Mouse (Mus musculus) heart, embryonic 11.5 days (tissue): ENCODE data around the gene Slc9b1. TPM values are rescaled to one million over a fixed set of nuclear protein-coding genes. Genes with fewer than 3 reads are reported as not detected.

Experiments used
- ATAC-seq: fragments of 200-750 bp; cut with Nextera tagmentation; replicated peaks from 2 replicates; pipeline ENCODE4 v1.8.0; 2017; ENCODE audit warnings: moderate library complexity; ENCODE audit not compliant: insufficient number of reproducible peaks, low FRiP score, low TSS enrichment
- H3K27ac ChIP-seq: fragments of 300-500 bp; sonication (generic); 2 replicates; pipeline ENCODE4 v1.5.1; 2014; ENCODE audit warnings: mild to moderate bottlenecking, low read depth, low read length
- H3K27me3 ChIP-seq: fragments of 300-500 bp; sonication (generic); 2 replicates; pipeline ENCODE4 v1.6.1; 2014; ENCODE audit warnings: mild to moderate bottlenecking, low read length, mixed read lengths; ENCODE audit not compliant: control insufficient read depth, insufficient read depth
- H3K36me3 ChIP-seq: fragments of 300-500 bp; sonication (generic); 2 replicates; pipeline ENCODE4 v1.6.1; 2014; ENCODE audit warnings: mild to moderate bottlenecking, low read length, moderate library complexity, mixed read lengths; ENCODE audit not compliant: control insufficient read depth, insufficient read depth
- H3K4me1 ChIP-seq: fragments of 300-500 bp; sonication (generic); 2 replicates; pipeline ENCODE4 v1.6.1; 2014; ENCODE audit warnings: low read length; ENCODE audit not compliant: control insufficient read depth, insufficient read depth
- H3K4me2 ChIP-seq: fragments of 300-500 bp; sonication (generic); 2 replicates; pipeline ENCODE4 v1.6.1; 2014; ENCODE audit warnings: mild to moderate bottlenecking, moderate library complexity
- H3K4me3 ChIP-seq: fragments of 300-500 bp; sonication (generic); 2 replicates; pipeline ENCODE4 v1.5.1; 2014; ENCODE audit warnings: low read depth, low read length
- H3K9ac ChIP-seq: fragments of 300-500 bp; sonication (generic); 2 replicates; pipeline ENCODE4 v1.6.1; 2014; ENCODE audit warnings: mild to moderate bottlenecking, low read depth, low read length, moderate library complexity
- H3K9me3 ChIP-seq: fragments of 300-500 bp; sonication (generic); replicated peaks from 2 replicates; pipeline ENCODE4 v1.6.1; 2016; ENCODE audit warnings: low read length; ENCODE audit not compliant: control insufficient read depth
- WGBS: fragments of 180-500 bp; shearing (Covaris S2); extraction: QIAGEN DNeasy Blood & Tissue Kit; methylation state at CpG from one replicate; pipeline ENCODE4 v1.1.7; 2014; ENCODE audit not compliant: insufficient replicate concordance; 5-methylcytosine and 5-hydroxymethylcytosine counted together
- polyA plus RNA-seq: library from polyadenylated mRNA; unstranded; fragments of >200 nt; fragmentation: Nextera tagmentation; extraction: Ambion mirVana; gene quantifications from 2 replicates; pipeline ENCODE4 v1.2.1, GENCODE M21; 2014

Slc9b1 gene
- polyA plus RNA-seq, 1 experiment from 2014 or later: 0.17 TPM

GRCm38 (mm10) chr3:135397112-135397511 lies 49.3 kb downstream of the Slc9b1 start:
- no peaks in the 10 kb centered on the region for H3K36me3 ChIP-seq
- no peaks in the 10 kb centered on the region for H3K9me3 ChIP-seq
- no peak for ATAC-seq
- H3K4me1 ChIP-seq: no peaks in the 10 kb centered on the region
- no peak overlapping the region for H3K9ac ChIP-seq
- H3K27me3 ChIP-seq: no peaks in the 10 kb centered on the region
- H3K4me3 ChIP-seq: no peak overlapping the region
- no peak overlapping the region for H3K4me2 ChIP-seq
- H3K27ac ChIP-seq: no peak overlapping the region

- no peak overlapping the region for H3K27ac ChIP-seq
- H3K4me2 ChIP-seq: peak overlapping the region; percentile 30; the same call in 1 of the 2 replicates
- 4% methylated on average over 10 of the region's 10 CpGs for WGBS
- no peaks in the 10 kb centered on the region for H3K9me3 ChIP-seq
- H3K9ac ChIP-seq: no peak overlapping the region
- H3K36me3 ChIP-seq: 0 out of 2 replicates have a peak, but pooled peaks cover 4% of the 10 kb centered on the region
- 0 out of 2 replicates have a peak overlapping the region, but pooled peaks have one; percentile 8 for H3K4me3 ChIP-seq
- no peaks in the 10 kb centered on the region for H3K27me3 ChIP-seq
- ATAC-seq: peak; percentile 62; the same call in 1 of the 2 replicates
- H3K4me1 ChIP-seq: peaks cover 9% of the 10 kb centered on the region; the same call in 1 of the 2 replicates
These were observed 54.4 kb downstream of the Slc9b1 start for GRCm38 (mm10) chr3:135402201-135402658.

GRCm38 (mm10) chr3:135403211-135403610 lies 55.4 kb downstream of the Slc9b1 start:
- Histone ChIP-seq H3K27ac (no peak overlapping the region), H3K36me3 (0 out of 2 replicates have a peak, but pooled peaks cover 4% of the 10 kb centered on the region), H3K27me3 (no peaks in the 10 kb centered on the region), H3K9ac (no peak overlapping the region), H3K4me1 (peaks cover 11% of the 10 kb centered on the region; the same call in 1 of the 2 replicates), H3K4me3 (no peak overlapping the region), H3K4me2 (no peak overlapping the region), H3K9me3 (no peaks in the 10 kb centered on the region)
- 89% methylated on average over 9 of the region's 9 CpGs for WGBS
- no peak for ATAC-seq

- no peak overlapping the region for H3K27ac ChIP-seq
- ATAC-seq: no peak
- H3K4me2 ChIP-seq: no peak overlapping the region
- H3K4me1 ChIP-seq: peaks cover 11% of the 10 kb centered on the region; the same call in 1 of the 2 replicates
- no peak overlapping the region for H3K4me3 ChIP-seq
- H3K27me3 ChIP-seq: no peaks in the 10 kb centered on the region
- H3K36me3 ChIP-seq: peaks cover 5% of the 10 kb centered on the region; the same call in 1 of the 2 replicates
- H3K9me3 ChIP-seq: no peaks in the 10 kb centered on the region
- WGBS: 65% methylated on average over 5 of the region's 5 CpGs
- H3K9ac ChIP-seq: no peak overlapping the region
These were observed 56.0 kb downstream of the Slc9b1 start for GRCm38 (mm10) chr3:135403856-135404255.

- no peak overlapping the region for H3K4me2 ChIP-seq
- no peak for ATAC-seq
- peaks cover 9% of the 10 kb centered on the region for H3K36me3 ChIP-seq
- no peak overlapping the region for H3K4me3 ChIP-seq
- 0 out of 2 replicates have a peak, but pooled peaks cover 2% of the 10 kb centered on the region for H3K9me3 ChIP-seq
- no peak overlapping the region for H3K9ac ChIP-seq
- peaks cover 11% of the 10 kb centered on the region; the same call in 1 of the 2 replicates for H3K4me1 ChIP-seq
- no peak overlapping the region for H3K27ac ChIP-seq
- 80% methylated on average over 4 of the region's 4 CpGs for WGBS
- no peaks in the 10 kb centered on the region for H3K27me3 ChIP-seq
These were observed 56.8 kb downstream of the Slc9b1 start for GRCm38 (mm10) chr3:135404599-135404998.

- ATAC-seq: no peak
- 0 out of 2 replicates have a peak, but pooled peaks cover 2% of the 10 kb centered on the region for H3K9me3 ChIP-seq
- H3K36me3 ChIP-seq: peaks cover 12% of the 10 kb centered on the region
- no peaks in the 10 kb centered on the region for H3K27me3 ChIP-seq
- peaks cover 18% of the 10 kb centered on the region for H3K4me1 ChIP-seq
- H3K4me2 ChIP-seq: no peak overlapping the region
- no peak overlapping the region for H3K27ac ChIP-seq
- WGBS: 67% methylated on average over 9 of the region's 9 CpGs
- no peak overlapping the region for H3K9ac ChIP-seq
- no peak overlapping the region for H3K4me3 ChIP-seq
These were observed 59.5 kb downstream of the Slc9b1 start for GRCm38 (mm10) chr3:135407351-135407750.

- Histone ChIP-seq H3K4me3 (no peak overlapping the region), H3K9me3 (0 out of 2 replicates have a peak, but pooled peaks cover 2% of the 10 kb centered on the region), H3K4me1 (peaks cover 24% of the 10 kb centered on the region), H3K27me3 (no peaks in the 10 kb centered on the region), H3K9ac (no peak overlapping the region), H3K36me3 (peaks cover 12% of the 10 kb centered on the region), H3K27ac (no peak overlapping the region), H3K4me2 (no peak overlapping the region)
- ATAC-seq: no peak
- WGBS: 95% methylated on average over 5 of the region's 5 CpGs
These were observed 61.4 kb downstream of the Slc9b1 start for GRCm38 (mm10) chr3:135409219-135409618.

GRCm38 (mm10) chr3:135411056-135411455 lies 63.2 kb downstream of the Slc9b1 start:
- H3K27ac ChIP-seq: no peak overlapping the region
- no peak overlapping the region for H3K4me2 ChIP-seq
- H3K27me3 ChIP-seq: no peaks in the 10 kb centered on the region
- ATAC-seq: peak; percentile 46; the same call in 1 of the 2 replicates
- H3K4me3 ChIP-seq: no peak overlapping the region
- WGBS: 69% methylated on average over 12 of the region's 12 CpGs
- H3K4me1 ChIP-seq: peaks cover 25% of the 10 kb centered on the region
- peaks cover 10% of the 10 kb centered on the region for H3K36me3 ChIP-seq
- no peak overlapping the region for H3K9ac ChIP-seq
- 0 out of 2 replicates have a peak, but pooled peaks cover 2% of the 10 kb centered on the region for H3K9me3 ChIP-seq

GRCm38 (mm10) chr3:135411824-135412223 lies 64.0 kb downstream of the Slc9b1 start:
- whole genome bisulfite sequencing: 23% methylated on average over 9 of the region's 9 CpGs
- Histone ChIP-seq H3K27me3 (no peaks in the 10 kb centered on the region), H3K9me3 (0 out of 2 replicates have a peak, but pooled peaks cover 2% of the 10 kb centered on the region), H3K4me3 (no peak overlapping the region), H3K9ac (no peak overlapping the region), H3K4me2 (peak overlapping the region; percentile 57), H3K27ac (0 out of 2 replicates have a peak overlapping the region, but pooled peaks have one; percentile 25), H3K4me1 (peaks cover 25% of the 10 kb centered on the region), H3K36me3 (peaks cover 9% of the 10 kb centered on the region)
- ATAC-seq: peak; percentile 63
